Mouse (Mus musculus) cerebellum, adult 2 months (tissue): ENCODE measurements around the gene Tapt1. TPM values are rescaled to one million over a fixed set of nuclear protein-coding genes. Genes with fewer than 3 reads are reported as not detected.
A peak's percentile ranks its signal among the peaks of the same experiment; 100 is the strongest.

Experiments
- DNase-seq, 2 experiments: peaks; one replicate each; pipeline ENCODE4 v3.0.0; 2021
- H3K27ac ChIP-seq: fragments of 200-500 bp; 2 replicates; pipeline ENCODE4 v1.5.1; 2012; ENCODE audit warnings: low read length, control low read depth, inconsistent platforms; ENCODE audit not compliant: insufficient read depth
- H3K27me3 ChIP-seq: fragments of 200-500 bp; 2 replicates; pipeline ENCODE4 v1.6.1; 2012; ENCODE audit warnings: inconsistent platforms, mild to moderate bottlenecking, low read length, moderate library complexity; ENCODE audit not compliant: control insufficient read depth, insufficient read depth
- H3K4me1 ChIP-seq: fragments of 200-500 bp; 2 replicates; pipeline ENCODE4 v1.6.1; 2011; ENCODE audit warnings: low read length; ENCODE audit not compliant: control insufficient read depth, insufficient read depth
- H3K4me3 ChIP-seq: fragments of 200-500 bp; replicated peaks from 2 replicates; pipeline ENCODE3; 2011; ENCODE audit warnings: mild to moderate bottlenecking, low read depth, low read length, control low read depth; ENCODE audit not compliant: insufficient read depth
- CTCF ChIP-seq: fragments of 200-500 bp; IDR thresholded peaks from 2 replicates; pipeline ENCODE4 v1.5.1; 2011; ENCODE audit warnings: low read depth, mild to moderate bottlenecking, control low read depth, low read length, moderate library complexity, borderline replicate concordance; ENCODE audit not compliant: insufficient read depth
- POLR2A ChIP-seq: fragments of 200-500 bp; IDR thresholded peaks from 2 replicates; pipeline ENCODE4 v1.6.1; 2011; ENCODE audit warnings: low read length, control low read depth, borderline replicate concordance; ENCODE audit not compliant: insufficient read depth
- WGBS: fragments of 180-500 bp; shearing (Covaris S2); methylation state at CpG from one replicate; pipeline ENCODE4 v1.1.7; 2018; 5-methylcytosine and 5-hydroxymethylcytosine counted together
- polyA plus RNA-seq: library from polyadenylated mRNA; depleted of rRNA; stranded (reverse); fragments of >200 nt; gene quantifications from 2 replicates; pipeline ENCODE4 v1.2.3, GENCODE M21; 2012

Tapt1 gene
- polyA plus RNA-seq, 1 experiment = 79.6 TPM

- no peaks in the 10 kb centered on the region for H3K27me3 ChIP-seq
- 13% methylated on average over 2 of the region's 2 CpGs for WGBS
- TF ChIP-seq POLR2A (no peak), CTCF (no peak)
- no peak overlapping the region for H3K27ac ChIP-seq
- peaks cover 18% of the 10 kb centered on the region; the same call in 1 of the 2 replicates for H3K4me1 ChIP-seq
- H3K4me3 ChIP-seq = no peak overlapping the region
- DNase-seq = peak in 1 of 2 experiments; percentile 67
Observed at GRCm38 (mm10) chr5:44159231-44159630, 67.2 kb downstream of the Tapt1 start.

GRCm38 (mm10) chr5:44158458-44158857 lies 68.0 kb downstream of the Tapt1 start:
- WGBS = 58% methylated on average over 3 of the region's 3 CpGs
- 0 out of 2 replicates have a peak overlapping the region, but pooled peaks have one; percentile 5 for H3K27ac ChIP-seq
- peaks cover 21% of the 10 kb centered on the region; the same call in 1 of the 2 replicates for H3K4me1 ChIP-seq
- H3K4me3 ChIP-seq = no peak overlapping the region
- no peak for DNase-seq
- no peak for TF ChIP-seq POLR2A
- TF ChIP-seq CTCF = no peak
- no peaks in the 10 kb centered on the region for H3K27me3 ChIP-seq

- 87% methylated on average over 6 of the region's 6 CpGs for WGBS
- no peak overlapping the region for H3K4me3 ChIP-seq
- H3K27ac ChIP-seq = no peak overlapping the region
- DNase-seq = no peak
- TF ChIP-seq POLR2A = no peak
- TF ChIP-seq CTCF = no peak
- H3K27me3 ChIP-seq = no peaks in the 10 kb centered on the region
- peaks cover 20% of the 10 kb centered on the region; the same call in 1 of the 2 replicates for H3K4me1 ChIP-seq
Observed at GRCm38 (mm10) chr5:44157760-44158159, 68.7 kb downstream of the Tapt1 start.

- H3K27me3 ChIP-seq = no peaks in the 10 kb centered on the region
- TF ChIP-seq POLR2A (no peak), CTCF (no peak)
- peaks cover 14% of the 10 kb centered on the region; the same call in 1 of the 2 replicates for H3K4me1 ChIP-seq
- H3K27ac ChIP-seq = no peak overlapping the region
- H3K4me3 ChIP-seq = no peak overlapping the region
- WGBS = 21% methylated on average over 1 of the region's 1 CpGs
- DNase-seq = no peak
Observed at GRCm38 (mm10) chr5:44153050-44153449, 73.4 kb downstream of the Tapt1 start.

GRCm38 (mm10) chr5:44151327-44152051 lies 74.9 kb downstream of the Tapt1 start:
- 5% methylated on average over 4 of the region's 4 CpGs for WGBS
- peak overlapping the region; percentile 96 for H3K27ac ChIP-seq
- TF ChIP-seq CTCF = peak; percentile 39; the same call in 1 of the 2 replicates
- no peak for TF ChIP-seq POLR2A
- H3K27me3 ChIP-seq = no peaks in the 10 kb centered on the region
- H3K4me1 ChIP-seq = peaks cover 19% of the 10 kb centered on the region
- peak; percentile 96 to 99 for DNase-seq
- H3K4me3 ChIP-seq = no peak overlapping the region

- Histone ChIP-seq H3K27ac (no peak overlapping the region), H3K4me1 (peaks cover 24% of the 10 kb centered on the region), H3K4me3 (no peak overlapping the region), H3K27me3 (no peaks in the 10 kb centered on the region)
- WGBS = 89% methylated on average over 3 of the region's 3 CpGs
- no peak for TF ChIP-seq POLR2A
- TF ChIP-seq CTCF = no peak
- DNase-seq = no peak
Observed at GRCm38 (mm10) chr5:44147732-44148131, 78.7 kb downstream of the Tapt1 start.

- Histone ChIP-seq H3K27me3 (no peaks in the 10 kb centered on the region), H3K27ac (no peak overlapping the region), H3K4me3 (no peak overlapping the region), H3K4me1 (peaks cover 18% of the 10 kb centered on the region)
- TF ChIP-seq POLR2A (no peak), CTCF (no peak)
- DNase-seq = no peak
- WGBS = 87% methylated on average over 6 of the region's 6 CpGs
Observed at GRCm38 (mm10) chr5:44146437-44147332, 79.7 kb downstream of the Tapt1 start.
